9 mouse cellular contexts compared by ENCODE assay signal in genomic region chr8:116116625-116117024, GRCm38 (mm10).
A peak's percentile ranks its signal among the peaks of the same experiment; 100 is the strongest.
DNase-seq lines count a peak whose midpoint lies in the region; ATAC-seq and TF ChIP-seq lines count a peak whose summit lies in the region.
"Had no signal": no experiment of that assay in that cellular context is flagged by ENCODE, and none has a peak within 500 bp of the region (broad histone marks: within the 10 kb centered on the region; RNA-seq: fewer than 3 reads in every experiment).

No protein-coding gene starts in this region.

- H3K27me3 ChIP-seq in lung, embryonic 14.5 days (ENCODE audit: insufficient read depth, low read length): no peaks in the 10 kb centered on the region
- H3K27me3 ChIP-seq in hindbrain, embryonic 16.5 days (replicated peaks; ENCODE audit: control insufficient read depth, insufficient read depth, low read length): no peaks in the 10 kb centered on the region
- no peaks in the 10 kb centered on the region for H3K27me3 ChIP-seq in neural tube, embryonic 14.5 days (ENCODE audit: control insufficient read depth, insufficient read depth, low read length)

- H3K27ac ChIP-seq in lung, embryonic 14.5 days (ENCODE audit: low read depth): peak overlapping the region; percentile 48
- H3K27ac ChIP-seq in hindbrain, embryonic 16.5 days (ENCODE audit: low read depth, low read length): no peak overlapping the region
- no peak overlapping the region for H3K27ac ChIP-seq in neural tube, embryonic 14.5 days (ENCODE audit: low read depth, low read length)

- no peaks in the 10 kb centered on the region for H3K9me3 ChIP-seq in lung, embryonic 14.5 days (ENCODE audit: low read depth, low read length)
- no peaks in the 10 kb centered on the region for H3K9me3 ChIP-seq in hindbrain, embryonic 16.5 days (ENCODE audit: control insufficient read depth, low read length)
- no peaks in the 10 kb centered on the region for H3K9me3 ChIP-seq in neural tube, embryonic 14.5 days (ENCODE audit: control insufficient read depth, low read length)

- peak; percentile 20 to 22 for DNase-seq in cerebellum, postnatal 14 days
- peak; percentile 35 for DNase-seq in lung, embryonic 14.5 days
- DNase-seq in lung, postnatal 4 days: no peak
- no peak for DNase-seq in spleen, adult 18-20 months

- no peak for TF ChIP-seq CTCF in lung, embryonic 14.5 days (IDR thresholded peaks at IDR 0.05; ENCODE audit: low read depth)

- WGBS in lung, embryonic 14.5 days: 33% methylated on average over 7 of the region's 7 CpGs
- 18% methylated on average over 7 of the region's 7 CpGs for WGBS in hindbrain, embryonic 16.5 days
- WGBS in neural tube, embryonic 14.5 days: 28% methylated on average over 7 of the region's 7 CpGs

- no peak overlapping the region for H3K4me3 ChIP-seq in lung, embryonic 14.5 days (ENCODE audit: low read depth, low read length)
- H3K4me3 ChIP-seq in hindbrain, embryonic 16.5 days (ENCODE audit: low read length): no peak overlapping the region
- no peak overlapping the region for H3K4me3 ChIP-seq in neural tube, embryonic 14.5 days (ENCODE audit: low read depth, low read length)

- peaks cover 27% of the 10 kb centered on the region for H3K4me1 ChIP-seq in lung, embryonic 14.5 days (ENCODE audit: insufficient read depth)
- H3K4me1 ChIP-seq in hindbrain, embryonic 16.5 days (ENCODE audit: control insufficient read depth, insufficient read depth, low read depth, low read length): peaks cover 7% of the 10 kb centered on the region
- 0 out of 2 replicates have a peak, but pooled peaks cover 3% of the 10 kb centered on the region for H3K4me1 ChIP-seq in neural tube, embryonic 14.5 days (ENCODE audit: control insufficient read depth, insufficient read depth, low read length)

- no peaks in the 10 kb centered on the region for H3K36me3 ChIP-seq in lung, embryonic 14.5 days (ENCODE audit: insufficient read depth)
- H3K36me3 ChIP-seq in hindbrain, embryonic 16.5 days (ENCODE audit: control insufficient read depth, insufficient read depth, low read length): no peaks in the 10 kb centered on the region
- H3K36me3 ChIP-seq in neural tube, embryonic 14.5 days (ENCODE audit: control insufficient read depth, insufficient read depth, low read length): no peaks in the 10 kb centered on the region
- H3K36me3 ChIP-seq: G1E had no signal

- no peak for ATAC-seq in cerebellum, adult (ENCODE audit: insufficient number of reproducible peaks, low FRiP score, low TSS enrichment)
- ATAC-seq in lung, embryonic 14.5 days (ENCODE audit: insufficient read depth): peak; percentile 50; the same call in 1 of the 2 replicates
- ATAC-seq in hindbrain, embryonic 16.5 days: peak; percentile 68
- peak; percentile 71 for ATAC-seq in neural tube, embryonic 14.5 days (ENCODE audit: low read depth)
- ATAC-seq in monocyte, adult 5-6 weeks (replicated peaks; ENCODE audit: insufficient number of reproducible peaks, low FRiP score, low TSS enrichment, poor library complexity, severe bottlenecking): no peak

- peak overlapping the region; percentile 31; the same call in 1 of the 2 replicates for H3K4me2 ChIP-seq in lung, embryonic 14.5 days
- H3K4me2 ChIP-seq in hindbrain, embryonic 16.5 days (ENCODE audit: low read length): peak overlapping the region; percentile 49
- H3K4me2 ChIP-seq in neural tube, embryonic 14.5 days (ENCODE audit: low read depth, low read length): no peak overlapping the region

- no peak overlapping the region for H3K9ac ChIP-seq in lung, embryonic 14.5 days
- no peak overlapping the region for H3K9ac ChIP-seq in hindbrain, embryonic 16.5 days (ENCODE audit: low read depth, low read length)
- H3K9ac ChIP-seq in neural tube, embryonic 14.5 days (replicated peaks; ENCODE audit: low read depth, low read length): no peak overlapping the region

Comparison
In these comparisons a context has a peak if more than half of its experiments do, and no peak if none do; other contexts are left out.
1. DNase-seq: peak in cerebellum, postnatal 14 days (2 of 2) and lung, embryonic 14.5 days (single experiment); none in lung, postnatal 4 days (0 of 2) and spleen, adult 18-20 months (0 of 2).
2. ATAC-seq: peak in lung, embryonic 14.5 days (single experiment), hindbrain, embryonic 16.5 days (single experiment) and neural tube, embryonic 14.5 days (single experiment); none in cerebellum, adult (single experiment) and monocyte, adult 5-6 weeks (single experiment).